Mouse (Mus musculus) ES-E14 (cell line): ENCODE results near the gene Rag1. TPM values are rescaled to one million over a fixed set of nuclear protein-coding genes. Genes with fewer than 3 reads are reported as not detected.

ENCODE experiments used
- DNase-seq: peaks from one replicate; pipeline ENCODE4 v3.0.0-alpha.2; 2013; ENCODE audit warnings: low read depth, low spot score
- H3K27ac ChIP-seq: 2 replicates; pipeline ENCODE4 v1.5.1; 2012; ENCODE audit warnings: low read depth, mild to moderate bottlenecking, low read length, moderate library complexity, mixed read lengths; ENCODE audit not compliant: poor library complexity, insufficient read depth, severe bottlenecking
- H3K36me3 ChIP-seq: 2 replicates; pipeline ENCODE4 v1.6.1; 2012; ENCODE audit warnings: mild to moderate bottlenecking, low read length, moderate library complexity, mixed read lengths; ENCODE audit not compliant: control insufficient read depth, poor library complexity, insufficient read depth, severe bottlenecking
- H3K4me1 ChIP-seq, 2 experiments: fragments of 150-350 bp in 1 of 2; sonication (generic) in 1 of 2; 2 replicates each; pipeline ENCODE4 v1.6.1; 2012; ENCODE audit warnings: low read length in 2 of 2, mild to moderate bottlenecking in 1 of 2, mixed read lengths in 1 of 2; ENCODE audit not compliant: control insufficient read depth in 2 of 2, insufficient read depth in 2 of 2, poor library complexity in 1 of 2
- H3K4me3 ChIP-seq, 2 experiments: fragments of 150-350 bp in 1 of 2; sonication (generic) in 1 of 2; 2 replicates each; pipeline ENCODE4 v1.5.1; 2012; ENCODE audit warnings: low read length in 2 of 2, low read depth in 1 of 2, mild to moderate bottlenecking in 1 of 2, mixed read lengths in 1 of 2; ENCODE audit not compliant: insufficient read depth in 1 of 2, poor library complexity in 1 of 2, severe bottlenecking in 1 of 2
- H3K9ac ChIP-seq: 2 replicates; pipeline ENCODE4 v1.6.1; 2012; ENCODE audit warnings: low read depth, mild to moderate bottlenecking, low read length, mixed read lengths; ENCODE audit not compliant: poor library complexity, insufficient read depth, severe bottlenecking
- H3K9me3 ChIP-seq: fragments of 150-350 bp; sonication (generic); 2 replicates; pipeline ENCODE4 v1.6.1; 2012; ENCODE audit warnings: low read depth, mild to moderate bottlenecking, low read length; ENCODE audit not compliant: control insufficient read depth, insufficient read depth
- CHD2 ChIP-seq: IDR thresholded peaks from 2 replicates; pipeline ENCODE4 v1.6.1; 2014; ENCODE audit warnings: mild to moderate bottlenecking, low read depth, low read length, inconsistent platforms
- HCFC1 ChIP-seq: IDR thresholded peaks from 2 replicates; pipeline ENCODE4 v1.6.1; 2012; ENCODE audit warnings: low read length, inconsistent platforms, borderline replicate concordance; ENCODE audit not compliant: insufficient read depth
- MAFK ChIP-seq: IDR thresholded peaks from 2 replicates; pipeline ENCODE4 v1.6.1; 2014; ENCODE audit warnings: mild to moderate bottlenecking, low read depth, low read length, inconsistent platforms; ENCODE audit not compliant: insufficient read depth
- ZC3H11A ChIP-seq: IDR thresholded peaks from 2 replicates; pipeline ENCODE4 v1.6.1; 2012; ENCODE audit warnings: low read depth, mild to moderate bottlenecking, inconsistent platforms, low read length, borderline replicate concordance
- ZNF384 ChIP-seq: IDR thresholded peaks from 2 replicates; pipeline ENCODE4 v1.6.1; 2012; ENCODE audit warnings: low read depth, low read length, inconsistent platforms
- in situ Hi-C, 2 experiments: fragments of 600-800 bp; cut with MboI; formaldehyde crosslinking; loops; one replicate each; pipeline ENCODE4 v1.15.1; 2025; ENCODE audit warnings: low sequenced_read_pairs in 2 of 2, inconsistent platforms in 1 of 2; ENCODE audit not compliant: unreplicated experiment in 2 of 2
- total RNA-seq: library from RNA; depleted of rRNA; stranded (reverse); fragments of 300-350 nt; gene quantifications from 2 replicates; pipeline ENCODE4 v1.2.3, GENCODE M21; 2012; rRNA removed

The Rag1 gene
- total RNA-seq, 1 experiment = not detected

- TF ChIP-seq ZNF384 (no peak), MAFK (no peak), ZC3H11A (no peak), HCFC1 (no peak)
- no peak for DNase-seq
- no peak overlapping the region for H3K4me3 ChIP-seq
- H3K9me3 ChIP-seq = no peaks in the 10 kb centered on the region
- no peaks in the 10 kb centered on the region for H3K4me1 ChIP-seq
- in situ Hi-C loops = no loop called here
- no peak overlapping the region for H3K9ac ChIP-seq
- no peak overlapping the region for H3K27ac ChIP-seq
- no peaks in the 10 kb centered on the region for H3K36me3 ChIP-seq
Observed at GRCm38 (mm10) chr2:101592886-101593285, 56.4 kb downstream of the Rag1 start.

GRCm38 (mm10) chr2:101592023-101592841 lies 57.1 kb downstream of the Rag1 start:
- no peak for DNase-seq
- H3K27ac ChIP-seq = no peak overlapping the region
- in situ Hi-C loops = no loop called here
- no peaks in the 10 kb centered on the region for H3K36me3 ChIP-seq
- no peak overlapping the region for H3K4me3 ChIP-seq
- no peaks in the 10 kb centered on the region for H3K9me3 ChIP-seq
- TF ChIP-seq MAFK (no peak), HCFC1 (no peak), ZNF384 (no peak), ZC3H11A (no peak), CHD2 (no peak)
- no peak overlapping the region for H3K9ac ChIP-seq
- H3K4me1 ChIP-seq = no peaks in the 10 kb centered on the region

DNA sequence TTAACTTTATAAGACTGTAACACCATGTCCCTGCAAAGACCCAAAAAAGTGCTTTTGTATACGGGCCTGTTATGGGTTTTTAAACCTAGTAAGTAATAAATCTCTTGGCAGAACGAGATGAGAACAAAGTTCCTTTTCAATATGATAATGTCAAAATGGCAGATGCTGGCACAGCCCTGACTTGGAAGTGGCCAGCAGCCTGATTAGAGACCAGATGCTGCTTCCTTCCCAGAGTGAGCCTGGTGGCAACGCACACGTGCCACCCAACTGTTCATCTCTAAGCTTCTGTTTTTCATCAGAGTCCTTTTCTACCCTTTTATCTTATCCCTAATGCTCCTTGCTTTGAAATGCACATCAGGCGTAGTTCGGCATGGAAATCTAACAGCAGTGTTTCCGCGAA lies 57.9 kb downstream of the Rag1 start:
- DNase-seq = no peak
- no peak overlapping the region for H3K27ac ChIP-seq

More for the DNA sequence above, 57.9 kb downstream of the Rag1 start:
- no peaks in the 10 kb centered on the region for H3K4me1 ChIP-seq
- in situ Hi-C loops = no loop called here
- no peak overlapping the region for H3K4me3 ChIP-seq
- no peak overlapping the region for H3K9ac ChIP-seq
- TF ChIP-seq ZC3H11A = no peak
- H3K9me3 ChIP-seq = no peaks in the 10 kb centered on the region
- no peaks in the 10 kb centered on the region for H3K36me3 ChIP-seq

Other genes starting within 250 kb of the Rag1 start
- not detected in 2 replicates for gene Rag2, start 24.8 kb downstream of the Rag1 start, total RNA-seq
- gene B230118H07Rik, start within 50 bp of the Rag1 start, total RNA-seq = 11.9 and 20.2 TPM in 2 replicates
- 9.5 and 10.5 TPM in 2 replicates for gene Traf6, start 28.9 kb upstream of the Rag1 start, total RNA-seq
- 3.5 and 4.5 TPM in 2 replicates for gene Prr5l, start 233.5 kb upstream of the Rag1 start, total RNA-seq
- gene Commd9, start 236.7 kb upstream of the Rag1 start, total RNA-seq = 26.9 and 37.2 TPM in 2 replicates